Mouse (Mus musculus): ENCODE data around the gene Mknk1. TPM values are rescaled to one million over a fixed set of nuclear protein-coding genes. Genes with fewer than 3 reads are reported as not detected.

Gene Mknk1
- polyA plus RNA-seq, 1 experiment from 2014 or later: 23.1 TPM

- H3K27ac ChIP-seq (ENCODE audit: low read length): no peak overlapping the region
- no peak overlapping the region for H3K9ac ChIP-seq (replicated peaks; ENCODE audit: low read depth, low read length)
- H3K9me3 ChIP-seq (ENCODE audit: control insufficient read depth, low read depth, low read length): no peaks in the 10 kb centered on the region
- no peaks in the 10 kb centered on the region for H3K27me3 ChIP-seq (ENCODE audit: control insufficient read depth, insufficient read depth, low read length)
- no peak for ATAC-seq (ENCODE audit: insufficient number of reproducible peaks, insufficient read depth, low FRiP score, low read depth)
- H3K4me3 ChIP-seq (ENCODE audit: low read depth, low read length): no peak overlapping the region
- peaks cover 1% of the 10 kb centered on the region; the same call in 1 of the 2 replicates for H3K36me3 ChIP-seq (ENCODE audit: control insufficient read depth, insufficient read depth, low read length)
- H3K4me2 ChIP-seq (replicated peaks; ENCODE audit: low read depth, low read length): no peak overlapping the region
- H3K4me1 ChIP-seq (ENCODE audit: control insufficient read depth, insufficient read depth, low read length): no peaks in the 10 kb centered on the region
These were observed 17.6 kb upstream of the Mknk1 start for GRCm38 (mm10) chr4:115821431-115821830.

GRCm38 (mm10) chr4:115821928-115822327 lies 17.1 kb upstream of the Mknk1 start:
- Histone ChIP-seq H3K9me3 (ENCODE audit: control insufficient read depth, low read depth, low read length) (no peaks in the 10 kb centered on the region), H3K27me3 (ENCODE audit: control insufficient read depth, insufficient read depth, low read length) (no peaks in the 10 kb centered on the region), H3K27ac (ENCODE audit: low read length) (no peak overlapping the region), H3K4me3 (ENCODE audit: low read depth, low read length) (no peak overlapping the region), H3K36me3 (ENCODE audit: control insufficient read depth, insufficient read depth, low read length) (no peaks in the 10 kb centered on the region), H3K4me1 (ENCODE audit: control insufficient read depth, insufficient read depth, low read length) (no peaks in the 10 kb centered on the region), H3K4me2 (replicated peaks; ENCODE audit: low read depth, low read length) (no peak overlapping the region), H3K9ac (replicated peaks; ENCODE audit: low read depth, low read length) (no peak overlapping the region)
- WGBS: 67% methylated on average over 3 of the region's 3 CpGs
- no peak for ATAC-seq (ENCODE audit: insufficient number of reproducible peaks, insufficient read depth, low FRiP score, low read depth)

DNA sequence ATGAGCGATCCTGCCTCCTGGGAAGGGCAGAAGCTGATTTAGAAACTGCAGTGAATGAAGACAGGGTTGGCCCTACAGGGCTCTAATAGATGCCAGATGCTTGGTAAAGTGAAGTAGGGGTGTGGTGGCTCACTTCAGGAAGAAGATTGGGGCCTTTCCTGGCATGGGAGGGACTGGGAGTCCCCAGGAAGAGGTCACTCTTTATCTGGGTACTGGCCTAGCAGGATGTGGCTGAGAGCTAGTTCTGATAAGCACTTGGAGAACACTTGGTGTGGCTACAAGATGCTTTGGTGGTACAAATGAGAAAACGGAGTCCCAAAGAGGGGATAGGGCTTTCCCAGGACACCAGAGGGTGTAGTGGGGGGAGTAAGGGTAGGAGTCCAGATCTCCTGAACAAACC lies 14.8 kb upstream of the Mknk1 start:
- no peak overlapping the region for H3K4me3 ChIP-seq (ENCODE audit: low read depth, low read length)
- H3K36me3 ChIP-seq (ENCODE audit: control insufficient read depth, insufficient read depth, low read length): no peaks in the 10 kb centered on the region
- no peaks in the 10 kb centered on the region for H3K27me3 ChIP-seq (ENCODE audit: control insufficient read depth, insufficient read depth, low read length)
- peaks cover 4% of the 10 kb centered on the region for H3K4me1 ChIP-seq (ENCODE audit: control insufficient read depth, insufficient read depth, low read length)
- 83% methylated on average over 2 of the region's 2 CpGs for WGBS
- no peak overlapping the region for H3K4me2 ChIP-seq (replicated peaks; ENCODE audit: low read depth, low read length)
- H3K27ac ChIP-seq (ENCODE audit: low read length): no peak overlapping the region
- no peaks in the 10 kb centered on the region for H3K9me3 ChIP-seq (ENCODE audit: control insufficient read depth, low read depth, low read length)
- no peak overlapping the region for H3K9ac ChIP-seq (replicated peaks; ENCODE audit: low read depth, low read length)
- ATAC-seq (ENCODE audit: insufficient number of reproducible peaks, insufficient read depth, low FRiP score, low read depth): no peak

- Histone ChIP-seq H3K4me1 (ENCODE audit: control insufficient read depth, insufficient read depth, low read length) (peaks cover 4% of the 10 kb centered on the region), H3K9ac (replicated peaks; ENCODE audit: low read depth, low read length) (no peak overlapping the region), H3K4me2 (replicated peaks; ENCODE audit: low read depth, low read length) (no peak overlapping the region), H3K36me3 (ENCODE audit: control insufficient read depth, insufficient read depth, low read length) (no peaks in the 10 kb centered on the region), H3K27ac (ENCODE audit: low read length) (no peak overlapping the region), H3K27me3 (ENCODE audit: control insufficient read depth, insufficient read depth, low read length) (no peaks in the 10 kb centered on the region), H3K4me3 (ENCODE audit: low read depth, low read length) (no peak overlapping the region), H3K9me3 (ENCODE audit: control insufficient read depth, low read depth, low read length) (no peaks in the 10 kb centered on the region)
- WGBS: 71% methylated on average over 2 of the region's 2 CpGs
- ATAC-seq (ENCODE audit: insufficient number of reproducible peaks, insufficient read depth, low FRiP score, low read depth): no peak
These were observed 13.7 kb upstream of the Mknk1 start for GRCm38 (mm10) chr4:115825271-115825670.

- 65% methylated on average over 3 of the region's 3 CpGs for WGBS
- Histone ChIP-seq H3K9ac (replicated peaks; ENCODE audit: low read depth, low read length) (no peak overlapping the region), H3K27me3 (ENCODE audit: control insufficient read depth, insufficient read depth, low read length) (no peaks in the 10 kb centered on the region), H3K9me3 (ENCODE audit: control insufficient read depth, low read depth, low read length) (no peaks in the 10 kb centered on the region), H3K27ac (ENCODE audit: low read length) (no peak overlapping the region), H3K4me1 (ENCODE audit: control insufficient read depth, insufficient read depth, low read length) (peaks cover 4% of the 10 kb centered on the region), H3K4me2 (replicated peaks; ENCODE audit: low read depth, low read length) (peak overlapping the region; percentile 82; the same call in 1 of the 2 replicates), H3K36me3 (ENCODE audit: control insufficient read depth, insufficient read depth, low read length) (no peaks in the 10 kb centered on the region), H3K4me3 (ENCODE audit: low read depth, low read length) (no peak overlapping the region)
- ATAC-seq (ENCODE audit: insufficient number of reproducible peaks, insufficient read depth, low FRiP score, low read depth): no peak
These were observed 11.9 kb upstream of the Mknk1 start for GRCm38 (mm10) chr4:115827066-115827465.

DNA sequence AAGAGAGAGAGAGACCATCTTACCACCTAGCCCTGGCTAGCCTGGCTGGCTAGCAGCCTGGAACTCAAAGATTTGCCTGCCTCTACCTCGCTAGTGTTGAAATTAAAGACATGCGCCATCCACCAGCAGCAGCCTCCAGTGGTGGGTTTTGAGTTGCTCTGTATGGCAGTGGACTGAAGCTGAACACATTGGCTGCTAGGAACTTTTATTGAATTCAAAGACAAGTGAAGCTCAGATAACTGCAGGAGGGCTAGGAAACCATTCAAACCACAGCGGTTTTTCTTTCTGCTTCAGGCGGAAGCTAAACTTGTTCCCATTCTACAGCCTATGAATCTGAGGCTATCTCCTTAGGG lies 11.5 kb upstream of the Mknk1 start:
- Histone ChIP-seq H3K4me2 (replicated peaks; ENCODE audit: low read depth, low read length) (peak overlapping the region; percentile 82), H3K4me1 (ENCODE audit: control insufficient read depth, insufficient read depth, low read length) (peaks cover 4% of the 10 kb centered on the region), H3K4me3 (ENCODE audit: low read depth, low read length) (peak overlapping the region; percentile 60), H3K9ac (replicated peaks; ENCODE audit: low read depth, low read length) (peak overlapping the region; percentile 34), H3K9me3 (ENCODE audit: control insufficient read depth, low read depth, low read length) (no peaks in the 10 kb centered on the region), H3K27me3 (ENCODE audit: control insufficient read depth, insufficient read depth, low read length) (no peaks in the 10 kb centered on the region), H3K36me3 (ENCODE audit: control insufficient read depth, insufficient read depth, low read length) (no peaks in the 10 kb centered on the region), H3K27ac (ENCODE audit: low read length) (no peak overlapping the region)
- WGBS: 5% methylated on average over 4 of the region's 4 CpGs
- no peak for ATAC-seq (ENCODE audit: insufficient number of reproducible peaks, insufficient read depth, low FRiP score, low read depth)

GRCm38 (mm10) chr4:115827888-115828571 lies 11.0 kb upstream of the Mknk1 start, which contains the start of gene Mob3c:
Gene Mob3c, plus strand, starts transcription at chr4:115828092.
- ATAC-seq (ENCODE audit: insufficient number of reproducible peaks, insufficient read depth, low FRiP score, low read depth): peak; percentile 93
- Histone ChIP-seq H3K4me3 (ENCODE audit: low read depth, low read length) (peak within 1 kb of the TSS; percentile 60), H3K27me3 (ENCODE audit: control insufficient read depth, insufficient read depth, low read length) (no peaks in the 10 kb centered on the region), H3K4me2 (replicated peaks; ENCODE audit: low read depth, low read length) (peak within 1 kb of the TSS; percentile 82), H3K27ac (ENCODE audit: low read length) (peak within 1 kb of the TSS; percentile 62; the same call in 1 of the 2 replicates), H3K36me3 (ENCODE audit: control insufficient read depth, insufficient read depth, low read length) (no peaks in the 10 kb centered on the region), H3K9ac (replicated peaks; ENCODE audit: low read depth, low read length) (peak within 1 kb of the TSS; percentile 34), H3K4me1 (ENCODE audit: control insufficient read depth, insufficient read depth, low read length) (peaks cover 4% of the 10 kb centered on the region), H3K9me3 (ENCODE audit: control insufficient read depth, low read depth, low read length) (no peaks in the 10 kb centered on the region)
- under 1% methylated on average over 55 of the region's 57 CpGs for WGBS

DNA sequence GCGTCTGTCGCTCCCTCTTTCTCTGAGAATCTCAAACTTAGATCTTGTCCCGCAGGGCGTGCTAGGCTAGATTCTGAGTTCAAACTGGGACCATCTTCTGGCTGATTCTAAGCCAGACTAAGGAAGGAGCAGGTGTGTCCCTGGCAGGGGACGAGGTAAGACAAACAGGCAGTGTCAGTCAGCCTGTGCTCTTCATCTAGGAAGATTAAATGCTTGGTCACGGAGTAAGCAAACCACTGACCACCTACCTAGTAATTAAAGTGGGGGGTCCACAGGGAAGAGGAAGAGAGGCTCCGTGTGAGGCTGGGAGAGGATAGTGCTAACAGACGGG lies 10.5 kb upstream of the Mknk1 start:
- no peaks in the 10 kb centered on the region for H3K27me3 ChIP-seq (ENCODE audit: control insufficient read depth, insufficient read depth, low read length)
- ATAC-seq (ENCODE audit: insufficient number of reproducible peaks, insufficient read depth, low FRiP score, low read depth): no peak
- H3K4me3 ChIP-seq (ENCODE audit: low read depth, low read length): peak overlapping the region; percentile 60
- H3K9ac ChIP-seq (replicated peaks; ENCODE audit: low read depth, low read length): peak overlapping the region; percentile 25; the same call in 1 of the 2 replicates
- WGBS: 2% methylated on average over 8 of the region's 8 CpGs
- no peak overlapping the region for H3K27ac ChIP-seq (ENCODE audit: low read length)
- no peaks in the 10 kb centered on the region for H3K36me3 ChIP-seq (ENCODE audit: control insufficient read depth, insufficient read depth, low read length)
- H3K4me2 ChIP-seq (replicated peaks; ENCODE audit: low read depth, low read length): peak overlapping the region; percentile 82
- no peaks in the 10 kb centered on the region for H3K9me3 ChIP-seq (ENCODE audit: control insufficient read depth, low read depth, low read length)
- H3K4me1 ChIP-seq (ENCODE audit: control insufficient read depth, insufficient read depth, low read length): peaks cover 4% of the 10 kb centered on the region

DNA sequence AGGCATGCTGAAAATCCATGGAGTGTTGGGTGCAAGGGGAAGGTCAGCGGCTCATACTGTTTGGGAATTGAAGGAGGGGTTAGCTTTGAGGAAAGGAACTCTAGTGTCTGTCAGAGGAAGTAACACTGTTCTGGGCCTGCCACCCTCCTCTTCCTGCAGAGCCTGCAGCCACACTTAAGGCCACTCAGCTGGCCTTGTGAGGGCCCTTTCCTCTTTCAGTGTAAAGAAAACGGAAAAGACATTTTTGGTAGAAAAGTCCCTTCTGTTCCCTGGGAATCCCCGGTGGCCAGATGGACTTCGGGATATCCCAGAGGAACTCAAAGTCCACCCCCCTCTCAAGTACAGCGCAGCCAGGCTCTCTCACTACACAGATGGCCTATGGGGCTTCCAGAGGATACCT lies 8.5 kb upstream of the Mknk1 start:
- peaks cover 4% of the 10 kb centered on the region for H3K4me1 ChIP-seq (ENCODE audit: control insufficient read depth, insufficient read depth, low read length)
- H3K9ac ChIP-seq (replicated peaks; ENCODE audit: low read depth, low read length): no peak overlapping the region
- no peaks in the 10 kb centered on the region; the same call in 1 of the 2 replicates for H3K36me3 ChIP-seq (ENCODE audit: control insufficient read depth, insufficient read depth, low read length)
- no peak overlapping the region for H3K27ac ChIP-seq (ENCODE audit: low read length)
- no peak overlapping the region for H3K4me3 ChIP-seq (ENCODE audit: low read depth, low read length)
- 70% methylated on average over 5 of the region's 5 CpGs for WGBS
- no peaks in the 10 kb centered on the region for H3K27me3 ChIP-seq (ENCODE audit: control insufficient read depth, insufficient read depth, low read length)
- ATAC-seq (ENCODE audit: insufficient number of reproducible peaks, insufficient read depth, low FRiP score, low read depth): no peak
- H3K9me3 ChIP-seq (ENCODE audit: control insufficient read depth, low read depth, low read length): no peaks in the 10 kb centered on the region
- no peak overlapping the region for H3K4me2 ChIP-seq (replicated peaks; ENCODE audit: low read depth, low read length)

Data from stomach, embryonic 14.5 days (tissue).